Mouse (Mus musculus) limb, embryonic 11.5 days (tissue): Measurements from ENCODE around the gene Gucy2c. TPM values are rescaled to one million over a fixed set of nuclear protein-coding genes. Genes with fewer than 3 reads are reported as not detected.

Experiments
- ATAC-seq: fragments of 200-750 bp; cut with Nextera tagmentation; 2 replicates; pipeline ENCODE4 v1.8.0; 2017; ENCODE audit warnings: low read depth; ENCODE audit not compliant: insufficient number of reproducible peaks, low FRiP score, low TSS enrichment
- DNase-seq: peaks from one replicate; pipeline ENCODE4 v3.0.0-alpha.2; 2015; ENCODE audit warnings: low spot score
- H3K27ac ChIP-seq: fragments of 300-500 bp; sonication (generic); replicated peaks from 2 replicates; pipeline ENCODE4 v1.5.1; 2014; ENCODE audit warnings: low read depth, mild to moderate bottlenecking, low read length
- H3K27me3 ChIP-seq: fragments of 300-500 bp; sonication (generic); 2 replicates; pipeline ENCODE4 v1.6.1; 2014; ENCODE audit warnings: mild to moderate bottlenecking, low read length, mixed read lengths; ENCODE audit not compliant: control insufficient read depth, insufficient read depth
- H3K36me3 ChIP-seq: fragments of 300-500 bp; sonication (generic); 2 replicates; pipeline ENCODE4 v1.6.1; 2014; ENCODE audit warnings: mild to moderate bottlenecking, low read length, moderate library complexity, mixed read lengths; ENCODE audit not compliant: control insufficient read depth, insufficient read depth
- H3K4me1 ChIP-seq: fragments of 300-500 bp; sonication (generic); 2 replicates; pipeline ENCODE4 v1.6.1; 2014; ENCODE audit warnings: low read length, mixed read lengths; ENCODE audit not compliant: control insufficient read depth, insufficient read depth
- H3K4me2 ChIP-seq: fragments of 300-500 bp; sonication (generic); 2 replicates; pipeline ENCODE4 v1.6.1; 2014; ENCODE audit warnings: low read depth, mild to moderate bottlenecking, moderate library complexity; ENCODE audit not compliant: severe bottlenecking
- H3K4me3 ChIP-seq: fragments of 300-500 bp; sonication (generic); 2 replicates; pipeline ENCODE4 v1.5.1; 2014; ENCODE audit warnings: low read depth, low read length
- H3K9ac ChIP-seq: fragments of 300-500 bp; sonication (generic); 2 replicates; pipeline ENCODE4 v1.6.1; 2014; ENCODE audit warnings: mild to moderate bottlenecking, low read length
- H3K9me3 ChIP-seq: fragments of 300-500 bp; sonication (generic); 2 replicates; pipeline ENCODE4 v1.6.1; 2016; ENCODE audit warnings: low read length; ENCODE audit not compliant: control insufficient read depth
- WGBS: fragments of 180-500 bp; shearing (Covaris S2); extraction: QIAGEN DNeasy Blood & Tissue Kit; methylation state at CpG from one replicate; pipeline ENCODE4 v1.1.7; 2014; 5-methylcytosine and 5-hydroxymethylcytosine counted together
- polyA plus RNA-seq: library from polyadenylated mRNA; unstranded; fragments of >200 nt; fragmentation: Nextera tagmentation; extraction: Ambion mirVana; gene quantifications from 2 replicates; pipeline ENCODE4 v1.2.1, GENCODE M21; 2014

The Gucy2c gene
- polyA plus RNA-seq, 1 experiment from 2014 or later: 0.35 TPM

GRCm38 (mm10) chr6:136741281-136741680 lies 40.3 kb downstream of the Gucy2c start:
- H3K4me1 ChIP-seq: no peaks in the 10 kb centered on the region
- H3K9ac ChIP-seq: no peak overlapping the region
- H3K27ac ChIP-seq: no peak overlapping the region
- no peak overlapping the region for H3K4me3 ChIP-seq
- no peak overlapping the region for H3K4me2 ChIP-seq
- no peaks in the 10 kb centered on the region for H3K36me3 ChIP-seq
- H3K9me3 ChIP-seq: no peaks in the 10 kb centered on the region
- ATAC-seq (no peak), DNase-seq (no peak)
- H3K27me3 ChIP-seq: no peaks in the 10 kb centered on the region
- WGBS: 82% methylated on average over 10 of the region's 10 CpGs

- WGBS: 83% methylated on average over 7 of the region's 7 CpGs
- Histone ChIP-seq H3K9me3 (no peaks in the 10 kb centered on the region), H3K4me3 (no peak overlapping the region), H3K9ac (no peak overlapping the region), H3K27me3 (no peaks in the 10 kb centered on the region), H3K4me2 (no peak overlapping the region), H3K4me1 (no peaks in the 10 kb centered on the region), H3K36me3 (no peaks in the 10 kb centered on the region), H3K27ac (no peak overlapping the region)
- ATAC-seq: no peak
- no peak for DNase-seq
Measured at GRCm38 (mm10) chr6:136735766-136736165, 45.8 kb downstream of the Gucy2c start.

GRCm38 (mm10) chr6:136728144-136728543 lies 53.4 kb downstream of the Gucy2c start:
- 96% methylated on average over 14 of the region's 14 CpGs for WGBS
- ATAC-seq (no peak), DNase-seq (no peak)
- Histone ChIP-seq H3K9ac (no peak overlapping the region), H3K36me3 (no peaks in the 10 kb centered on the region), H3K27ac (no peak overlapping the region), H3K4me2 (no peak overlapping the region), H3K9me3 (no peaks in the 10 kb centered on the region), H3K27me3 (no peaks in the 10 kb centered on the region), H3K4me3 (no peak overlapping the region), H3K4me1 (no peaks in the 10 kb centered on the region)

GRCm38 (mm10) chr6:136723171-136723570 lies 58.4 kb downstream of the Gucy2c start:
- no peak for DNase-seq
- no peaks in the 10 kb centered on the region for H3K27me3 ChIP-seq
- no peak overlapping the region for H3K9ac ChIP-seq
- no peak overlapping the region for H3K4me2 ChIP-seq
- no peak overlapping the region for H3K4me3 ChIP-seq
- WGBS: 80% methylated on average over 3 of the region's 3 CpGs
- H3K36me3 ChIP-seq: no peaks in the 10 kb centered on the region
- no peaks in the 10 kb centered on the region for H3K4me1 ChIP-seq
- H3K9me3 ChIP-seq: no peaks in the 10 kb centered on the region
- no peak for ATAC-seq
- no peak overlapping the region for H3K27ac ChIP-seq

- no peak for ATAC-seq
- no peaks in the 10 kb centered on the region for H3K27me3 ChIP-seq
- H3K27ac ChIP-seq: no peak overlapping the region
- H3K9ac ChIP-seq: no peak overlapping the region
- 84% methylated on average over 7 of the region's 7 CpGs for WGBS
- no peak overlapping the region for H3K4me3 ChIP-seq
- H3K9me3 ChIP-seq: no peaks in the 10 kb centered on the region
- no peaks in the 10 kb centered on the region for H3K4me1 ChIP-seq
- no peaks in the 10 kb centered on the region for H3K36me3 ChIP-seq
- no peak for DNase-seq
- no peak overlapping the region for H3K4me2 ChIP-seq
Measured at GRCm38 (mm10) chr6:136722565-136722964, 59.0 kb downstream of the Gucy2c start.

GRCm38 (mm10) chr6:136721925-136722324 lies 59.6 kb downstream of the Gucy2c start:
- no peak overlapping the region for H3K27ac ChIP-seq
- no peak overlapping the region for H3K9ac ChIP-seq
- H3K27me3 ChIP-seq: no peaks in the 10 kb centered on the region
- DNase-seq (peak; percentile 79), ATAC-seq (no peak)
- H3K4me1 ChIP-seq: no peaks in the 10 kb centered on the region
- H3K4me2 ChIP-seq: no peak overlapping the region
- no peak overlapping the region for H3K4me3 ChIP-seq
- no peaks in the 10 kb centered on the region for H3K36me3 ChIP-seq
- no peaks in the 10 kb centered on the region for H3K9me3 ChIP-seq
- WGBS: 58% methylated on average over 6 of the region's 6 CpGs

- 90% methylated on average over 15 of the region's 15 CpGs for WGBS
Measured at GRCm38 (mm10) chr6:136720436-136720835, 61.1 kb downstream of the Gucy2c start.

GRCm38 (mm10) chr6:136715881-136716431 lies 65.6 kb downstream of the Gucy2c start:
- no peak overlapping the region for H3K27ac ChIP-seq
- no peak overlapping the region for H3K4me2 ChIP-seq
- no peak overlapping the region for H3K4me3 ChIP-seq
- H3K36me3 ChIP-seq: no peaks in the 10 kb centered on the region
- ATAC-seq: no peak
- H3K9me3 ChIP-seq: no peaks in the 10 kb centered on the region
- WGBS: 82% methylated on average over 10 of the region's 11 CpGs
- DNase-seq: no peak
- H3K4me1 ChIP-seq: no peaks in the 10 kb centered on the region
- no peaks in the 10 kb centered on the region for H3K27me3 ChIP-seq
- H3K9ac ChIP-seq: no peak overlapping the region

More at GRCm38 (mm10) chr6:136720436-136720835, 61.1 kb downstream of the Gucy2c start:
- H3K4me2 ChIP-seq: no peak overlapping the region
- H3K4me1 ChIP-seq: no peaks in the 10 kb centered on the region
- no peaks in the 10 kb centered on the region for H3K9me3 ChIP-seq
- H3K4me3 ChIP-seq: no peak overlapping the region
- H3K9ac ChIP-seq: no peak overlapping the region
- no peak overlapping the region for H3K27ac ChIP-seq
- ATAC-seq: no peak
- H3K36me3 ChIP-seq: no peaks in the 10 kb centered on the region
- DNase-seq: no peak
- H3K27me3 ChIP-seq: no peaks in the 10 kb centered on the region

GRCm38 (mm10) chr6:136714097-136714496 lies 67.5 kb downstream of the Gucy2c start:
- DNase-seq (no peak), ATAC-seq (no peak)
- H3K9me3 ChIP-seq: no peaks in the 10 kb centered on the region
- no peak overlapping the region for H3K4me3 ChIP-seq
- H3K27me3 ChIP-seq: no peaks in the 10 kb centered on the region
- 91% methylated on average over 3 of the region's 3 CpGs for WGBS
- no peak overlapping the region for H3K4me2 ChIP-seq
- H3K9ac ChIP-seq: no peak overlapping the region
- no peak overlapping the region for H3K27ac ChIP-seq
- H3K4me1 ChIP-seq: no peaks in the 10 kb centered on the region
- H3K36me3 ChIP-seq: no peaks in the 10 kb centered on the region
